Mouse (Mus musculus) c-Kit-negative CD71-positive TER-119-positive erythroid progenitor cells, embryonic 14.5 days (primary cell): ENCODE data around the gene Eif4e2.

Source experiments
- DNase-seq: peaks from one replicate; pipeline ENCODE4 v3.0.0-alpha.2; 2013; ENCODE audit warnings: low read depth, low spot score

Eif4e2 gene

DNA sequence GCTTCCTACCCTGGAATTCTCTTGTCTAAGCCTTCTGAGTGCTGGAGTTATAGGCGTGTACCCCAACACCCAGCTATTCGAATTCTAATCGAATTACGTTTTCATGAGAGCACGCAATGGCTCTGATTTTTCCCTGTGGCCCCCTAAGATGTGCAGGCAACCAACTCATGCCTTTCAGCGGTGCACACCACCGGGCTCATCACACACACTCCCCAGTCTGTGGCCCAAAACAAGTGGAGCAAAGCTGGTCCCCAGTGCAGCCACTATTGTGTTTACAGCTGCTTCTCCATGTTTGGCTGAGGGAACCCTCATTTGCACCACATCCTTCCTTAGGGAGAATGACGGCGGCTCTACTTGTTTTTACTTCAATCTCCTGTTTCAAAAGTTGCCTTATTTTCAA is 49.5 kb downstream of the Eif4e2 start:
- no peak for DNase-seq

DNA sequence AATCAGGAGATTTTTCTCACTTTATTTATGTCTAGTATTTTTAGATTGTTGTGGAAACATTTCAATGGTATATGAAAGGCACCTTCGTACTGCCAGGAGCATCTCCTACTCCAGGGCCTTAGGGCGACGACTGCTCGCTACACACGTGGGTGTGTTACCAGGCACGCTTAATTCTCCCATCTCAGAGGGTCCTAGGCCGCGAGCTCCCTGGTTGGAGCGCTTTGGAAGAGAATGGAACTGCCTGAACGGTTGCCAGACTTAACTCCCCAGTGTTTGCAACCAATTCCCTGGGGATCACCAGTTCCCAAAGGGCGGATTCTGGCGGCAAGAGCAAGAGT is 50.1 kb downstream of the Eif4e2 start:
- no peak for DNase-seq

DNA sequence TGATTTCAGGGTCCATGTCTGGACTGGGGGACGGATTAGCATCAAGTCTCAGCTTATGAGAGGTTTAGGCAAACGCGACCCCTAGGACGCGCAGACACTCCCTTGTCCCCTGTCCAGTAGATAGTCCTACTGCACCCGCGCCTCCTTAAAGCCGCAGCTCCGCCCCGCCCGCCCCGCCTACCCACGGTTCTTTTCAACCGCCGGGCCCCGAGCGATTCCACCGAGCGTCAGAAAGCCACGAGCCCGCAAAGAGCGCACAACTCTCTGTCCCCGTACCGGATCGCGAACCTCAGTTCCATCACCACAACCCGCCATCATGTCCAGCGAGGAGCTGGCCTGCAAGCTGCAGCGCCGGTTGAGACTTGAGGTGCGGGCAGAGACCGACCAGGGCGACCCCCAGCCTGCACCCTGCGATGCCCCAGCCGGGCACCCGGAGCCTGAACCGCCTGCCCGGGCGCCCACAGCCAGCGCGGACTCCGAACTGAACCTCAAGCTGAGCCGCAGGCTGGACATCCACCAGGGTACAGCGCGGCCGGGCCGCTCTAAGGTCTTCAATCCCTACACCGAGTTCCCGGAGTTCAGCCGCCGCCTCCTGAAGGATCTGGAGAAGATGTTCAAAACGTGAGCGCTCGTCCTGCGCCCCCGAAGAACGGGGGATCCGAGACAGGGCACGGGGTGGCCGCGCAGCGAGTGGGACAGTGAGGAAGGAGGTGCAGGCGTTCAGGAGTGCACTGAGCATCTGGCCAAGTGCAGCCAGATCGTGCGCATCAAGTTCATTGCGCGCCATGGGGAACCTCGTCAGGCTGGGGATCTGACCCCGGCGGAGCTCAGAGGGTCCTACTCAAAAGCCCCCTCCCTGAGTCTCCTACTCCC is 50.7 kb downstream of the Eif4e2 start, which contains the start of gene Efhd1:
TSS of gene Efhd1 (plus strand) at position 230 of the 873 bp plus-strand sequence.
- no peak for DNase-seq

DNA sequence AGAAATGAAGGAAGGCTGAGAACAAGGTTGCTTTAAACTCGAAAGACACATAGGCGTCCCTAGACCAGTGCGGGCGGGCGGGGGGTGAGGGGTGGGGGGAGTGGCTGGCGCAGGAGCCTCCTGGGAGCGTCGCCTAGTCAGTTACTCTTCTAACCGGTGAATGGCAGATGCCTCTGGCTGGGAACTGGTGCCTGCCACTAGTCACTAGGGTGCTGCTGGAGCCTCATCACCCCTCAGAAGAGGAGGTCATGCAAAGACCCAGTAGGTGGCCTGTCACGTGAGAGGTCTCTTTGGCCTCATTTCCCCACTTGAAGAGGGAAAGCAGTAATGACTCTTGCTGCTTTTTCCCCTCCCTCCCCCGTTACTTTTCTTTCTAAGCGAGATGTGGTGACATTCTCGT is 51.5 kb downstream of the Eif4e2 start:
- DNase-seq, result no peak

DNA sequence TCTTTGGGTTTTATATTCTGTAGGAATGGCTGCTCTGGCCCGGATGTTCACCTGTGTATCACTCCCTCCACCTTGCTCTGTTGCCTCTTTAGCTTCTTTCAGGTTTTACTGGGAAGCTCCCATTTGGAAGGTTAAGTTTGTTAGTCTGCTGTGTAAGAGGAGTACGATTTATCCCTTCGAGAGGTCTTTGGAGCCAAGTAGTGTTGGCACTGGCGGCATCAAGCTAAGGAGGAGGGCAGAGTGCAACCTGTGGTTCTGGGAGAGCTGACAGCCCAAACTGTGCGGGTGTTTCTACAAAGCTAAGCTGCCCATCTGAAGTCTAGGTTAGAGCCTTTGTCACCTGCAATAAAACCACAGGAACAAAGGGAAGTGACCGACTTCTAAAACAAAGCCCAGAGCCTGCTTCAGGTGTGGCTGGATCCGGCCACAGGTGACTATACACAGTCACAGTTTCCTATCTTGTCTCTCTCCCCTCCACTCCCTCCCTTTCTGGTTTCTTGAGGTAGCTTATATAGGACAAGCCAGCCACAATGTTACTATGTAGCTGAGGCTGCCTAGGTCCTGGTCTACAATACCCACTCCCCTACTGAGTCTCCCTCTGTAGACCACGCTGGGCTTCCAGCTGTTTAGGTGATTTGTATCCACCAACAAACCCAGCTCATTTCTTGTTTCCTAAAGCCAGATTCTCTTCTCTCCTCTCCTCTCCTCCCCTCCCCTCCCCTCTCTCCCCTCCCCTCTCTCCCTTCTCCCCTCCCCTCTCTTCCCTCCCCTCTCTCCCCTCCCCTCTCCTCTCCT is 52.8 kb downstream of the Eif4e2 start:
- no peak for DNase-seq

DNA sequence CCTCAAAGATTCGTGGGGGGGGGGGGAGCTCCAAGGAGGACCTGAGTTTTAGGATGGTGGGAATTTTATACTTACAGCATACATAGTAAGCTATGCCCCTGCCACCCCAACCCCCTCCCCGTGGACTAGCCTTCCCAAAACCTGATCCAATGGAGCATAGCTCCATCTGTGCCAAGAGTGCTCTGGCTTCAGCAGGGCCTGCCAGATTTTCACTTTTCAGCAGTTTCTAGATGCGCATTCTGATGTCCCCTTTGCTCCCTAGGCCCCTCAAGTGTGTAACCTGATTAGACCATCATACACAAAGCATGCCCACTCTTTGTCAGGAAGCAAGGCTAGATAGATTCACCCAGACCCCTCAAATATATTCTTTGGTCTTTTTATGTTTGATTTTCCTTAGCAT is 56.5 kb downstream of the Eif4e2 start:
- DNase-seq, result no peak

DNA sequence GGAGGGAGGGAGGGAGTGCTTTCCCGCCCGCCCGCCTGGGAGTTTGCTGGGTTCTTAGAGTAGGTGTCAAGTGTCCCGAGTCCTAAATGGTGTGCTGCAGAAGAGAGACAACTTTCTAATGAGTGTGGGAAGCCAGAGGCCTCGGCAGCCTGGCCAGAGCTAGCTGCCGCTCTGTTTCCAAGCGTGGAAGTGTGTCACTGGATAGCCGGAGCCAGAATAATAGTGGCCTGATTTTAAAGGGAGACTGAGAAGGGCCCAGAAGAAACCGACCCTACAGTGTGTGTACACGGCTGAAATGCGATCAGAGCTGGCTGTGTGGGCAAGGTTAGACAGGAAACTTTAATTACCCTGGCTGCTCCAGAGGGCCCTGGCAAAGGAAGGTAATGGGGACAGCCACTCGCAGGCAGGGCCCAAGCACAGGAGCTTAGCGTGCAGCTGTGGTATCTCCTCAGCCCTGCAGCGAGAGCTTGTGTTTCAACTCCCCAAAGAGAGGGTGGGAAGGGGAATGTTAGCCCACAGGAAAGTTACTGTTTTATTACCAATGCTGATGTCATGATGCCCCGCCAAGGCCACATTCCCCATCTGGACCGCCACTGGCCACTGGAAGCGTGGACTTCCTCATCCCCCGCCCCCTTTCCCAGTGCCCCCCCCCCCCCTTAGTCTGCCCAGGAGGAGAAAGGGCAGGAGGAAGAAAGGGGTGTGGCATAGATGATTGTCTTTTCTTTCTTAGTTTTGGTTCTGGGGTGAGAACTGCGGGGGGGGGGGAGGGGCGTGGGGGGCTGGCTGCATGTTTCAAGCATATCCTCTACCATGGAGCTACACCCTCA is 57.1 kb downstream of the Eif4e2 start:
- DNase-seq, result no peak

DNA sequence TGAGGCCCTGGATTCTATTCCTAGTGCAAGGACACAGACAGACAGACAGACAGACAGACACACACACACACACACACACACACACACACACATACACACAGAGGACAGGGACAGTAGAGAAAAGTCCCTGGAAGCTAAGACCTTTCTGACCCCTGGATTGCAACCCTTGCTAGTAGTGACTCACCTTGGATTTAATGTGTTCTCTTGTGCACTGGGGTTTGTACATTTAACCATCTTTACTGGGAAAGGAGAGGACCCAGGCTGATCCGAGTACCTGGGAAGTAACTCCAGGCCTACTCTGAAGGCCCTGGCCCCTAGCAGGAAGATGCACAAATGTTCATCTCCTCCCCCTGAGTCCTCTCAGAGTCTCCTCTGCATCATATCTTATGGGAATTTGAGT is 57.9 kb downstream of the Eif4e2 start:
- DNase-seq, result no peak

DNA sequence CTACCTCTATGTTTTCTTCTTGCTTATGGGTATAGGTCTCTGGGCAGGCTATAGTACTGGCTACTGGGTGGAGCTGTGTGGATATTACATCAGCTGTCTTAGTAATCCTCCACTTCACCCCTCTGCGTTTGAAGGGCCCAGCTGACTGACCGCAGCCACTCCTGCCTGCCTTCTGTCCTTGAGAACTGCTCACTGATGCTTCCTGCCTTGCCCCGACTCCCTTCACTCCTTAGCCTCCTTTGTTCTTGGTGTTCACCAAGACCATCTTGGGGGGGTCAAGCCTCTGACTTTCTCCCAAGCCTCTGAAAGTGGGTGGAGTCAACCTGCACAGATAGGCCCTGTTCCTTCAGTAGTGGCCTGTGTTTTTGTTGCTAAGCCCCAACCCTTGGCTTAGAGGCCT is 58.7 kb downstream of the Eif4e2 start:
- DNase-seq, result no peak

DNA sequence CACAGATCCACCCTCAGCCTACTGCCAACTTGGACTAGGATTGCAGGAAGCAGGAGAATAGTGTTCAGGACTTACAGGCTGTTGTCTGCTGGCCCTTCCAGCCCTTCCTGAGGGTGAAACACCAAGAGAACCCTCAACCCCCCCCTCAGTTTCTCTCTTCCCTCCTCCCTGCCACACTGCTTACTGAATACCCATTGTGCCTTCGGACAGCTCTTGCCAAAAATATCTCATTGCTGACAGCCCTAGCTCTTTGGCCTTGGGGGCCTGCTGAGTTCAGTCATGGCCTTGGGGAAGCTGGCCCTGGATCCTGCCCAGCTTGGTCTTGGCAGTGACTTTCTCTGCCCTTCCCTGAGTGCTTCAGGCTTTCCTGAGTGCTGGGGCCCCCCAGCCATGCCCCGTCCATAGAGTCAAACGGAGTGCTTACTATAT is 59.8 kb downstream of the Eif4e2 start:
- DNase-seq, result no peak

DNA sequence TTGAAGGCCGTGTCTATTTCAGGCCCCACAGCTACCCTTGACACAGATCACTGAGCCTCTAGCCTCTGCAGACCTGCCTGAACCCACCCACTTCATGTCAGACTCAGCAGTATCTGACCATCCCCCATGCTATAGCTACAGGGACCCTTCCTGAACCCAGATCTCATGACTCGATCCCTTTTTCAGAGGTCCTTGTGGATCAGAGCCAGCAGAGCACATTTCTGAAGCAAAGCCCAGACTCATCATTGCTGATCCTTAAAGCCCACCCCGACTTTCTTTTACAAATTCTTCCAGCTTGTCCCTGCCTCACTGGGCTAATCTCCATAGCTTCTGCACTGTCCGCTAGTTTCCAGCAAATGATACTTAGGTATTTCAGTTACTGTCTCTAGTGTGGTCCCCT is 60.4 kb downstream of the Eif4e2 start:
- no peak for DNase-seq

DNA sequence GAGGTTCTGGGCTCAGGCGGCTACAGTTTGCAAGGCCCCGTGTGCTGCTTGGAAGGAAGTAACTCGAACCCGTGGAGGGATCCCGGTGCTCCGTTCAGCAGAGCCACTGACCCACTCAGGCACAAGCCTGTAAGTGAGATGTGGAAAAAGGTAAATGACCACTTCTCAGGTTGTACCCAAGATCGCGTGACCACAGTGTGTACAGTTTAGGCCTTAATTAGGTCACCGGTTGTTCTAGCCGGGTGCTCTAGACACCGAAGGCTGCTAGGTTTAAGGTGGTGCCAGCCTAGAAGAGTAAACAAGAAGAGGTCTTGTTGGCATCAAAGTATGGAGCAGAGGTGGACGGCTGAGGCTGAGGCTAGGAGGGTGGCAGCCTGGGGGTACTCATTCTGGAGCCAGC is 61.4 kb downstream of the Eif4e2 start:
- no peak for DNase-seq

DNA sequence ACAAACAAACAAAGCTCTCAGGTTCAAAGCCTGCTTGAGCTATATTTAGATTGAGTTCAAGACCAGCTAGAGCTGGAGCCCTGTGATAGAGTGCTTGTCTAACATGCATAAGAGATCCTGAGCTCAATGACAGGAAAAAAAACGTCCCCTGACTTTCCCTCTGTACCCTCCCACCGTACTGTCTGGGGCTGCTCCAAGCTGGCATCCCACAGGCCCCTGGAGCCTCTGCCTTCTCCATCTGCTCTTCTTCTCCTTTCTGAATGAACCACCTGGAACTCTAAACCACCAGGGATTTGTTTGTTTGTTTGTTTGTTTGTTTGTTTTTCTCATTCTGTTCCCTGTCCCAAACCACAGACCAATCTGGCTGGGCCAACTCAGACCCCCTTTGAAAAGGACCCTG is 62.3 kb downstream of the Eif4e2 start:
- DNase-seq, result no peak

DNA sequence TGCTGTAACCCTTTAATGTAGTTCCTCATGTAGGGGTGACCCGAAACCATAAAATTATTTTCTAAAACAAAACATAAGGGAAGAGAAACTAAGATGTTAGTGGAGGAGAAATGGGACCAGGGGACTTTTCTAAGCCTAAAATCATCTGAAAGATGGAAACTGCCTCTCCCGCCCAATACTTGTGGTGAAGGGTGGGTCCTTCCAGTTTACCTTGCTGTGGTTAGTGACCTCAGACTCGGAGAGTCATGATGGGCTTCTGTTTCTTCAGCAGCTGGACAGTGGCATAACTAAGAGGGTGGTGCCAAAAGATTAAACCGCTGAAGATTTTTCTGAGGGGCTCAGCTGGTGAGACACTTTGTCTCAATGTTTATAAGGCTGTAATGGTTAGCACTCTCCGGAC is 66.6 kb downstream of the Eif4e2 start:
- no peak for DNase-seq

DNA sequence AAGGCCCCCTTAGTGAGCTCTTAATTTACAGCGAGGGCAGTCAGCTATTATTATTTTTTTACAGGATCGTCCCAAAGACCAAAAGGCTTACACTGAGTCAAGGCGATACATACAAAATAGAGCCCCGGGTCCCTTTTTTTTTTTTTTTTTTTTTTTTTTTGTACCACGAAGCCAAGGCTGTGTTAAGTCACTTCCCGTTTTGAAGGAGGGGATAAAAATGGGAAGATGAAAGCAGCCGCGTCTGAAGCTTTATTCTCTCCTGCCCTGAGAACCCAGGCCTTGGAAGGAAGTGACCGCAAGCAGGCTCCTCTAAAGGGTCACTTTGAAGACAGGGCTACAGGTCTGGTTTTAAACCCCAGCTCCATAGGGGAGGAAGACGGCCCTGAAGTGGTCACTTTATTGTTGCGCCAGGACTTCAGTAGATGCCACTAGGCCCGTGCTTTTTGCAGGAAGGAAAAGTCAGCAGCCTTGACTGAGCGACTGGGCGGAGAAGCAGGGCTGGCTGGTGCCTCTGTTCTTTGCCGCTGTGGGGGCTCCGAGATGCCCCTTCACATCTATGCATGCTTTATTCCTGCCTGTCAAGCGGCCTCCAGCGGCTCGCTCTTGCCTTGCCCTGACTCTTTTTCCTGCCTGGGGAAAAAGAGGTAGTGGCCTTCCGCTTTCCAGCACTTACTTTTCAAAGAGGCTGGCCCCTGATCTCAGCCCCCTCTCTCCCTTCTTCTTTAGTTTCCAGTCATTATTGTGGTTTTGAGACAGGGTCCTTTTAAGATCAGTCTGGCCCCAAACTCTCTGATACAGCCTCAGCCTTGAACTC is 68.1 kb downstream of the Eif4e2 start:
- no peak for DNase-seq

DNA sequence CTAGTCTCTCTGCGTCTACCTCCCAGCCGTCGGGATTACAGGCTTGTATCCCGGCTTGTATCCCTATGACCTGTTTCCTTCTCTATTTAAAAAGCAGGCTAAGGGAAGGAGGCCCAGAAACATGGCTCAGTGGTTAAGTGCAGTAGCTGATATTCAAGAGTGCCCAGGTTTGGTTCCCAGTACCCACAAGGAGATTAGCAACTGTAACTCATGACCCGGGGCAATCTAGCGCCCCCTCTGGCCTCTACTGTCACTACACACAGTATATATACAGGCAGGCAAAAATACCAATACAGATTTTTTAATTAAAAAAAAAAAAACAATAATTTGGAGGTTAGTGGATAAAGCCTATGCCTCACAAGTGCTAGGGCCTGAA is 68.7 kb downstream of the Eif4e2 start:
- no peak for DNase-seq

DNA sequence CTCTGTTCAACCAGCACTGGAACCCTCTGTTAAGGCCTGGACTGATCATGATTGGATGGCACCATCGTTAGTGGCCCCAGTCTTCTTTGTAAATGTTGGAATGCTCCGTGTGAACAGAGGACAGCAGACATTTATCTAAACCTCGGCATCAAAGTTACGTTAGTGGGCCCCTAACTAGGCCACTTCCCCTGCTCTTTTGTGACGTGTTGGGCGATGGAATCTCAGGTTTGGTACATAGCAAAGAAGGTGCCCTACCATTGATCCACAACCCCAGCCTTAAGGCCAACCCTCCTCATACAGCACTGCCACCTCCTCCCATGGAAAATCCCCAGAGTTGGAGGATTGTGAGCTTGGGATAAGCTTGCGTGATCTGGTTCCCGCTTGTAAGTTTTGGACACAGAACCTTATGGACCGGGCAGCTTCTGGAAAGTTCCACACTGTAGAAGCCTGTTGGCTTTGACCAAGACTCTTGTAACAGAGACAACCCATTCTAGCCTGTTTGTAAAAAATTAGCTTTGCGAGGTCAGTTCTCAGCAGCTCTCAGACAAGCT is 69.8 kb downstream of the Eif4e2 start:
- no peak for DNase-seq

DNA sequence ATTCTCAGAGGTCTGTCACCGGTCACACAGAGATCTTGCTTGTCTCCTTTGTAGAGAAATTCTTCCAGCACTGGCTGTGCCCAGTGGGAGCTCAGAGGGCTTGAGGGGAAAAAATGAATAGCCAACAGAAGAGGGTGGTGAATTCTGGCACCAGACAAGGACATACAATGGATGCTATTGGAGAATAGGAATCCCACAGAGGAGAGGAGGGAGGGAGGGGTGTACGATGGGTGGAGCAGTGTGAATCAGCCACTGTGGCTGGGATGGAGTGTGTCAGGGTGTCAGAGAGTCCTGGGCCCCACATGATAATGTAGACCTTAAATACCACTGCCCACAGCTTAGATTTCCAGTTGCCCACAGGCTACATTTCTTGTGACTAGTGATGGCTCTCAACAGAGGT is 73.4 kb downstream of the Eif4e2 start:
- DNase-seq, result no peak
